Mouse (Mus musculus) v-Abl transformed pro-B cells (cell line): Measurements from ENCODE around the gene Lsm14b.

Source experiments
- in situ Hi-C, 2 experiments: fragments of 400-800 bp; cut with MboI; formaldehyde crosslinking; loops; one replicate each; pipeline ENCODE4 v1.15.1; 2025; ENCODE audit not compliant: unreplicated experiment in 2 of 2

The Lsm14b gene

DNA sequence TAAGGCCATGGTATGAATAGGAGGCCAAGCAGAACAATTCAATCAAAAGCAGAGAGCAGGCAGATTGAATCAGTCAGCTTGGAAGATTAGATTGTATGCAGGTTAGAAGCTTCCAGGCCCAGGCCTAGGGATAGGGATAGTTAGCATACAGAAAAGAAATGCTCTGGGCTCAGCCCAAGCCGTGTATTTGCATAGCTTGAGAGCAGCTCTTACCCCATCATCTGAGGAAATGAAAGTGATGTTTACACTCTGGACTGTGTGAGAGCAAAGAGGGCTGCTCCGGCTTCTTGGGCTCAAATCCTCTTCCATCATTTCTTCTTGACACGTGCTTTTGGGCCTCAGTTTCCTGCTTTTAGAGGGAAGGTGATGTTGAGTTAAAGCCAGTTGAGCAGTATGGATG is 22.8 kb downstream of the Lsm14b start:
- in situ Hi-C loops: loop anchor here (5.0 to 25.0 kb wide), 4 partner anchors 75 to 540 kb away; partner anchors contain the start of genes Rps21 (in 2 of the 2), Col9a3 (in 1 of the 2), Mrgbp (in 1 of the 2) and Ogfr (in 1 of the 2)

DNA sequence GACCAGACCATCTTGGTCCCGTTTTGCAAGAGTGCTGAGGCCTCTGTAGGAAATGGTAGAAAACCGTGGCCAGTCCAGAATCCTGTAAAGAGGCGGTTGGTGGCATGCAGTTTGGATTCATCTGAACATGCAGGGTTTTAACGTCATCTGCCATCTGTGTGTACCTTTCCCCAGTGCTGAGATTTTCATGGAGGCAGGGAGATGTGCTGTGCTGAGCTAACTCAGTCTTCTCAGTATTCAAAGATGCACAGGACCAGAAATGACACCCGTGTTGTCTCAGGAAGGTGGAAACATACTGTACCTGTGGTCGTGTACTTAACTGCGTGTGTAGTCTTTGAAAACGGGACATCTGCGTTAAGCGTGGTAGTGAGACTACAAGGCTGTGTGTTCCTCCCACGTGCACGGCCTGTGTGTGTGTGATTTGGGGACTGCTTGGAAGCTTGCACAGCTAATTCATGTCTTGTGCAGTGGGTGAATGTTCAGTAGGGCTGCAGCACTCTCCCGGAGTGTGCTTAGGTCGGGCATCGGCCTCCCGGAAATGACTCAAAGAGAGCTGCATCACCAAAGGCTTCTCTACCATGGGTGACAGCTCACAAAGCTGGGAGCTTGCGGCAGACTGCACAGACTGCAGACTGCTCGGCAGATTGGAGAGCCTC is 23.3 kb downstream of the Lsm14b start:
- in situ Hi-C loops: loop anchor here (5.0 to 25.0 kb wide), 4 partner anchors 74 to 539 kb away; partner anchors contain the start of genes Rps21 (in 2 of the 2), Col9a3 (in 1 of the 2), Mrgbp (in 1 of the 2) and Ogfr (in 1 of the 2)

DNA sequence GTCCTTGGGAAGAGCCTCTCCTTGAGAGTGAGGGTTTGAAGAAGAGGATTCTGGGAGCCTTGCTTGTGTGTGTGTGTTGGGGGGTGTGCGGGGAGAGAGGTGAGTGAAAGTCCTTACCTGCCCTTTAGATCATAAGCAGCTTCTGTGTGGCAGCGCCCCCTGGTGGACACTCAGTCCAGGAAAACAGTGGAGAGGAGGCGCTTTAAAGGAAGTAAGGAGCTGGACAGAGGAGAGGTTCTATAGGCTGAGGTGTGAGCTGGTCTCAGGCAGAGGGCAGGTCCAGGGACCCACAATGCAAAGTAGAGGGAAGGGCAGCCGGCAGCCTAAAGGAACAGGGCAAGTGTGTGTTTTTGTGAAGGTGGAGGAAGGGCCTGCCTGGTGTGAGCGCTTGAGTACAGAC is 26.2 kb downstream of the Lsm14b start:
- in situ Hi-C loops: loop anchor here in 1 of 2 experiments (5.0 kb wide), 1 partner anchor 76 kb away; no protein-coding TSS in a partner anchor

DNA sequence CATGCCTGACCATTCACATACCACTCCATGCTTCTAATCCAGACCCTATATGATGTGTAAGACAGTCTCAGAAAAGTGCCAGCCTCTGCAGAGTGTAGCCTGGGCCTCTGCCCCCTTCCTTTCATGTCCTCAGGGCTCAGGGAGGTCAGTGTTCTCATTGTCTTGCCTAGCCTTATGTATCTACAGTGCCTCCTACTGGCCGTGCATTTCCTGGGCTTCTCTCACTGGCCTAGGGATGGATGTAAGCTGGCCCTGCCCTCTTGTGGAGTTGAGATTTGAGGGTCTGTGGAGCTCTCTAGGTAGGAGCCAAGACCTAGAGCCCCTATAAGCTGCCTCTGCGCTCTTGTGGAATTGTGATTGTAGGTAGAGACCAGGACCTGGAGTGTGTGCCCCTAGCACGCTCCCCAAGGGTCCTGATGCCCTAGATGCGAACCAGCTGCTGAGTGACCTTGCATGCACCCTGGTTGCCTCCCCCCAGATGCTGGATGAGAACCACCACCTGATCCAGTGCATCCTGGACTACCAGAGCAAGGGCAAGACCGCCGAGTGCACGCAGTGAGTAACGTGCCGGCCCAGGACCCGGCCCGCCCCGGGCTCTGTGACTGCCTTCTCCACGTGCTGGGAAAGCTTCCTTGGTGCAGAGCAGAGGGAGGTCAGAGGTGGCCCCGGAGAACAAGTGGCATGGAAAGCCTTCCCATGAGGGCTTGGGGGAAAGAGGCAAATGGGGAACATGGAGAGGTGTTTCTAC is 27.4 kb downstream of the Lsm14b start:
- in situ Hi-C loops: loop anchor here in 1 of 2 experiments (5.0 kb wide), 1 partner anchor 75 kb away; no protein-coding TSS in a partner anchor

DNA sequence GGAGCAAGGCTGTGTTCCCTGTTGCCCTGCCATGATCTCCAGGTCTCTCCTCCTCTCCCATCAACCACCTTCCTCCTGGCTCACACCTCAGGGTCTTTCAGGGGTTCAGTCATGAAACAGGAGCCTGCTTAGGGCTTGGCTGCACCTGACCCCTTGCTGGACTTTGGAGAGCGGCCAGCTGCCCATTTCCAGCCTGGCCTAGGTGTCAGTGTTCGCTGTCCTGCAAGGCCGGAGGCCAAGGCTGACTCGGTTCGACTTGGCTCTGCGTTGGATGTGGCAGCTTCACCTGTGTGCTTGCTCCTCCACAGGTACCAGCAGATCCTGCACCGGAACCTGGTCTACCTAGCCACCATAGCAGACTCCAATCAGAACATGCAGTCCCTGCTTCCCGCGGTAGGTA is 28.2 kb downstream of the Lsm14b start:
- in situ Hi-C loops: loop anchor here in 1 of 2 experiments (5.0 kb wide), 1 partner anchor 74 kb away; no protein-coding TSS in a partner anchor

DNA sequence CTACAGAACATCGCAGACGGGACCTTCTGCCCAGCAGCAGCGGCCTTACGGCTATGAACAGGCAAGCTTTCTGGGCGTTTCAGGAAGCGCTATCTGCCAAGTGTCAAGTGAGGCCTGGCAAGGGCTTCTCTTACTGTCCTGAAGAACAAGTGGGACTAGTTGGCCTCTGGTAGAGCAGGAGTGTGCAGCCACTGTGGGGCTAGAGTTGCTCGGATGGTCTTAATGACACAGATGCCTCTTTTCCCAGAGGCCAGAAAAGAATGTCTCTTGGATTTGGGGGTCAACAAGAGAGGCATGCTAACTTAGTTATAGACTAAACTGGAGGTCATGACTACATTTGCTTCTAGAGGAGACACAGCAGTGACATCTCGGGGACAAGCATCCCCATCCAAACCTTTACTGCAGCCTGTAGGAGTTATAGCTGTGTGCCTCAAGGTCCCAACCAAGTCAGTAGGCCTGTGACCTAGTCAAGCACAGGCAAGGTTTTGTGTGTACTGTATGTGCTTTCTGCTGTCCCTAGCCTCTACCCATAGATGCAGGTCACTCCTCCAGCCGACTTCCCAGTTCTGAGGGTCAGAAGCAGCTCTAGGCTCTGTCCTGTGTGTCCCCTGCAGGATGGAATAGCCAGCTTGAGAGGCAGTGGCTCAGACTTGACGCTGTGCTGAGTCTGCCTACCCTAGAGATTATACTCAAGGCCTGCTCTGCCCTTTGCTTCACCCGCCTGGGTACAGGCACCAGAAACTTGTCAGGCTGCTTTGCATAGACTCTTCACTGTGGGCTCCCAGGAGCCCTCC is 38.7 kb downstream of the Lsm14b start:
- in situ Hi-C loops: no loop called here

DNA sequence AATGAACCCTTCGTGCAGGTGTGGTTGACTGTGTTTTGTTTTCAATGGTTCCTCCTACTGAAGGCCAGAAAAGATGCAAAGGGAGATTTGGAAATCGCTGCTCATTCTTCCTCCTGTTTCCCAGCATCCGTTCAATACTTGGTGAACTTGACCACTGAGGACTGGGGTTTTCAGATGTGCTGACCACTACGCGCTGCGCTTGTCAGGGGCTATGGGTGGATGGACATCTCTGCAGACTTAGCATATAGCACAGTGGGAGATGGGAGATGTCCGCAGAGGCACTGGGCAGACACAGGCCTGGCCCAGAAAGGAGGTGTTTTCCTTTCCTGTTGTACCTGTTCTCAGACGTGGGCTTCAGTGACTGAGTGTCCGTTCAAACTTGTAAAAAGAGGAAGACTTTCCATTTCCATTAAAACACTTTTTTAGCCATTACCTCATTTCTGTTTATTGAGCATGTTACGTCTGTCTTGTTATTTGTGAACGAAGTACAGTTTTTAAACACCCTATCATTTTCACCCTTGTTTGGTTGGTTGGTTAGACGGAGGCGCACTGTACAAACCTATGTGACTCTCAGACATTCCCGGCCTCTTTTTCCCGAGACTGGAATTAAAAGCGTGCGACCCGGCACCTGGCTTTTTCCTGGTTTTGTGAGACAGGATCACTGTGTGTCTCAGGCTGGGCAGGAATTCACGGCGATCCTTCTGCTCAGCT is 45.1 kb downstream of the Lsm14b start:
- in situ Hi-C loops: no loop called here

DNA sequence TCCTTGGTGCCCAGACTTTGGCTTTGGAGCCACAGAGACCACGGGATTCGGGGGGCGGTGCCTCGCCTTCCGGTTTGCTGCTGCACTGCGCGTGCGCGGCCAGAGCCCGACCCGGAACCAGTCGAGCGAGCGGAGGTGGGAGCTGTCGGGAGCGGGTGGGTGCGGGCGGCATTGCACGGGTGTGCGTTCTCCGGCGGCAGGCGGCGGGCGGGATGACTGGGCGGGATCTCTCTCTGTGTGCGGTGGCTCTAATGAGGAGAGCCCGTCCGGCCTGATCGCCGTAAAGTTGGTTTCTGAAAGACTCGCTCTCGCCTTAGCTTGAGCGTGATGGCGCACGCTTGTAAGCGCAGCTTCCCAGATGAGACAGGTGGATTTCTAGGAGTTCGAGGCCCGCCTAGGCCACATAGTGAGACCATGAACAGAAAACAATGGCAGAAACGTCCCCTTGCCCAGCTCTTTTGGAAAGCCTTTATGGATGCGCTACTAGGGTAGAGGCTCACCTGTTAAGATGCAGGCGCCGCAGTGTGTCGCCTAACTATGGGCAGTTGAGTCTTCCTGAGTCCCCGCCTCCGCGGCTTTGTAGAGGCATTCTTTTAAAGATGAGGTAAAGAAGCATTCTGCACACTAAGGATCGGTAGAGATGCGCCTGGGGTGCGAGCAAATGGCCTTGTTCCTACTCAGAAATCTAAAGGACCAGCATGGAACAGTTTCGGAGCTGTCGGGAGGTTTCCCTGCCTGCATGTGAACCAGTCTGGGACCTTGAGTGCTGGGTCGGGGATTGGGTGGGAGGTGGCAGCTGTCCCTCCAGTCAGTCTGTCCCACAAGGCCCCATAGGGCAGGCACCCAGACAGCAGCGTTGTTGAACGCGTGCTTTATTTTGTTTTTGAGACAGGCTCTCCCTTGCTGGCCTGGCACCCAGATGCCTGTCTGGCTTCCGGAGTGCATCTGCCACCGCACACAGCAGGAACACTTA is 46.0 kb downstream of the Lsm14b start, which contains the start of gene Mtg2:
Mtg2 (plus strand) TSS at position 108 of the 973 bp plus-strand sequence.
- in situ Hi-C loops: no loop called here

DNA sequence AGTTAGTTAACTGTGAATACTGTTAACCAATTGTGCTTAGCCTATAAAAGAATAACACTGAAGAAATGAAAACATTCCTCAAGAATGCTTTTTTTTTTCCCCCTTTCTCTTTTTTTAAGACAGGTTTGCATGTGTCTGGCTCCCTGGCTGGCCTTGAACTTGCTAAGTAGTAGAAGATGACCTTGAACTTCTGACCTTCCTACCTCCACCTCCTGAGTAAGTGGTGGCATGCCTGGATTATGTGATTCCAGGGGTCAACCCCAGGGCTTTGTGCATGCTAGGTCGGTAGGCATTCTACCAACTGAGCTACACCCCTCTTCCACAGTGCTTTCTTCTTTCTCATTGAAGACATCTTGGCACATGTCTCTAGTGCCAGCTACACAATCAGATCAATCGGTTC is 46.9 kb downstream of the Lsm14b start:
- in situ Hi-C loops: no loop called here

DNA sequence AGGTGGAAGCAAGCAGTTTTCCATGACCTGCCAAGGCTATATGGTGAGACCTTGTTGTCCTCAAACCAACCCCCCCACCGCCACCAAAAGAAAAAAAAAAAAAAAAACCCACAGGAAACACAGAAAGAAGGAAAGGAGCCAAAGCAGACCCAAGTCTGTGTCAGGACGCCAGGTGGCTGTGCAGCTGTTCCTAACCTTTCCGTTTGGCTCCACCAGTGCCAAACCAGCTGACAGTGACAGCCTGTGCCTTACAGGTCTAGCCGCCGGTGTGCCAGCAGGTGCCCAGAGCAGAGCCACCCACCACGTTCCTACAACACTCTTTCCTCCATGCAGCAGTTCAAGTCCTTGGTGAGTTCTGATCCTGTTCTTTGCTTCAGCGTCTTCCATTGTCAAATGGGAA is 48.1 kb downstream of the Lsm14b start:
- in situ Hi-C loops: no loop called here

DNA sequence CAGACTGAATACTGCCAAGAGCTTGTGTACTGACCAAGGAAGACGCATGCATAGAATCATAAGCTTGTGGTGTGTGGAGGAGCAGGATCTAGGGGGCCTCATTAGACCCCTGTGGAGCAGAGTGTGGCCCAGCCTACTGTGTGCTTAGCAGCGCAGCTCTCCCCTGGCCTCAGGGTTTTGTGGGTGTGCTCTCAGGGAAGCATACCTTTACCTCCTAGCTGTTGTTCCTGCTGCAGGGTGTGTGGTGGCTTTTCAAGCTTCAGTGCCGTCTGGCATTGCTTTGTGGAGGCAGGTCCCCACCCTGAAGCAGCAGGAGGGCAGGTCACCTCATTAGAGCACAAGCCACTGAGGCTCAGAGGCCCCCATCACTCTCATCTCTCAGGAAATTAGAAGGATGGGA is 52.8 kb downstream of the Lsm14b start:
- in situ Hi-C loops: loop anchor here in 1 of 2 experiments (5.0 kb wide), 1 partner anchor 35 kb away; no protein-coding TSS in a partner anchor

DNA sequence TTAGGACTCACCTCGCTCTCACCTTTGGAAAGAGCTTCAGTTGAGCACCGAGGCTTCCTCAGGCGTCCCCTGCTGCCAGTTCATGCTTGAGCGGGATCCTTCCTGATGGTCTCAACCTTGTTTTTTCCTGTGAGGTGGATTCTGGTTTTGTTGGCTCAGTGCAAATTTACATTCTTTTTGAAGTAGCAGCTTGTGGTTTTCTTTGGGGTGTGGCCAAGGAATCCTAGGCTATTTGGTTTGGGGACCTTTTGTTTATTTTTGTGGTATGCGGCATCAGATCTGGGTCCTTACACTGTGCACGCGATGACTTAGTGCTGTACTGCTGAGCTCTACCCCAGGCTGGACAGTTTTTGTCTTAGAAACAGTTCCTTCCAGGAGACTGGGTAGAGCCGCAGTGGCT is 55.9 kb downstream of the Lsm14b start:
- in situ Hi-C loops: no loop called here

DNA sequence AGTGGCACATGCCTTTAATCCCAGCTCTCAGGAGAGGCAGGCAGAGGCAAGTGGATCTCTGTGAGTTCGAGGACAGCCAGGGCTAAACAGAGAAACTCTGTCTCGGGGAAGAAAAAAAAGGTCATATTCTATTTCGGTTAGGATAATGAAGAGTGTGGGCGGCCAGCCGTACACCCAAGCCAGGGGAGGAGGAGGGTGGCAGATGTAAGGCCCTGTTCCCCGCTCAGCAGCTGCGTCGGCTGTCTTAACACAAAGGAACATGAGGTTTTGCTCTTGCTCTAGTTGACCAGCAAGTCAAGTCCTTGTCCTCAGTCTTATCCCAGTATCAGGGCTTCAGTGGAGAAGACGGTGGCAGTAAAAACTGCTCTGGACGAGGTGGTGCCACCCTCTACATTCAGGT is 58.3 kb downstream of the Lsm14b start:
- in situ Hi-C loops: no loop called here

DNA sequence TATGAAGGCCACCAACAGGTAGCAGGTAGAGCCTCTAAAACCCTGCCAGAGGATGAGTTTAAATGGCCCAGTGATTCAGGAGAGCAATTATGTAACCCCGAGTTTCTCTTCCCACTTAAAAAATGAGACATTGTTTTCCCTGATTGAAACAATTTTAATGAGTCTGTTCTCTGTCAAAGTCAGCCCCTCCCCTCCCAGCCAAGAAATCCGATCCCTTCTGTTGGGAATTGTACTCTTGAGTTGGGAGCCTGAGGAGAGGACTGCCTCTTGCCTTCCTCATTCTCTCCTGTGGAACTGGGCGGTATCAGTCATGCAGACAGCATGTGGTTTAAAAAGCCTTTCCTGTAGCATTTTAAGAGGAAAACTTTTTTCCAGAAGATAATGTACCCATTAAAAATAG is 59.8 kb downstream of the Lsm14b start:
- in situ Hi-C loops: no loop called here
